ENCODE assay signal across 8 mouse cellular contexts in genomic region chr1:179645980-179646268, GRCm38 (mm10). TPM values are rescaled to one million over a fixed set of nuclear protein-coding genes. Genes with fewer than 3 reads are reported as not detected.
DNase-seq lines count a peak whose midpoint lies in the region; ATAC-seq and TF ChIP-seq lines count a peak whose summit lies in the region.

No protein-coding gene starts in this region.

- WGBS in heart, embryonic 12.5 days: 10% methylated on average over 4 of the region's 4 CpGs
- WGBS in hindbrain, embryonic 11.5 days: 29% methylated on average over 4 of the region's 4 CpGs

- H3K4me1 ChIP-seq in heart, embryonic 12.5 days (replicated peaks): peaks cover 3% of the 10 kb centered on the region; the same call in 1 of the 2 replicates
- peaks cover 0 to 5% of the 10 kb centered on the region in 2 experiments; a peak in 1 of 4 replicates for H3K4me1 ChIP-seq in ES-E14 (ENCODE audit: control insufficient read depth in 2 of 2, insufficient read depth in 2 of 2, low read length in 2 of 2, poor library complexity in 1 of 2)
- no peaks in the 10 kb centered on the region for H3K4me1 ChIP-seq in hindbrain, embryonic 11.5 days (replicated peaks; ENCODE audit: control insufficient read depth, insufficient read depth, low read length)

- no peak overlapping the region for H3K9ac ChIP-seq in heart, embryonic 12.5 days
- H3K9ac ChIP-seq in ES-E14 (ENCODE audit: insufficient read depth, low read depth, low read length, poor library complexity, severe bottlenecking): 0 out of 2 replicates have a peak overlapping the region, but pooled peaks have one; percentile 47
- no peak overlapping the region for H3K9ac ChIP-seq in hindbrain, embryonic 11.5 days (ENCODE audit: low read depth, low read length)

- 0 out of 2 replicates have a peak overlapping the region, but pooled peaks have one; percentile 3 for H3K4me3 ChIP-seq in heart, embryonic 12.5 days
- H3K4me3 ChIP-seq in ES-E14 (ENCODE audit: insufficient read depth in 1 of 2, low read depth in 1 of 2, low read length in 2 of 2, poor library complexity in 1 of 2, severe bottlenecking in 1 of 2): no peak overlapping the region
- no peak overlapping the region for H3K4me3 ChIP-seq in hindbrain, embryonic 11.5 days (ENCODE audit: low read depth, low read length)

- H3K9me3 ChIP-seq in heart, embryonic 12.5 days (replicated peaks): no peaks in the 10 kb centered on the region
- no peaks in the 10 kb centered on the region for H3K9me3 ChIP-seq in ES-E14 (ENCODE audit: control insufficient read depth, insufficient read depth, low read depth, low read length)
- no peaks in the 10 kb centered on the region for H3K9me3 ChIP-seq in hindbrain, embryonic 11.5 days (ENCODE audit: control insufficient read depth, low read length)

- intact Hi-C loops in left cerebral cortex, postnatal 36 days (cut with DNase I): loop anchor here (10.0 kb wide), 2 partner anchors 89 to 199 kb away; no protein-coding TSS in a partner anchor

- in situ Hi-C loops in ES-E14 (cut with MboI; ENCODE audit: low sequenced_read_pairs in 2 of 2, unreplicated experiment in 2 of 2): no loop called here

- no peak for DNase-seq in heart, adult 11 months
- no peak for DNase-seq in ES-E14 (ENCODE audit: low read depth, low spot score)
- DNase-seq in hindbrain, embryonic 11.5 days (ENCODE audit: low spot score): no peak
- no peak for DNase-seq in spleen, postnatal 36 days (ENCODE audit: low spot score in 2 of 2)
- DNase-seq in left cerebral cortex, postnatal 36 days (ENCODE audit: low spot score in 2 of 2): no peak
- no peak for DNase-seq in kidney, adult 9 months

- peak overlapping the region; percentile 50 for H3K4me2 ChIP-seq in heart, embryonic 12.5 days
- H3K4me2 ChIP-seq in hindbrain, embryonic 11.5 days (replicated peaks; ENCODE audit: low read depth, low read length): peak overlapping the region; percentile 5; the same call in 1 of the 2 replicates

- peak; percentile 48; the same call in 1 of the 2 replicates for ATAC-seq in heart, embryonic 12.5 days (ENCODE audit: insufficient number of reproducible peaks, low FRiP score)
- peak; percentile 38; the same call in 1 of the 2 replicates for ATAC-seq in hindbrain, embryonic 11.5 days (ENCODE audit: low FRiP score)
- ATAC-seq in megakaryocyte progenitor cell, adult 5-6 weeks (replicated peaks; ENCODE audit: poor library complexity): peak; percentile 28

- H3K27me3 ChIP-seq in heart, embryonic 12.5 days (replicated peaks): no peaks in the 10 kb centered on the region
- H3K27me3 ChIP-seq in hindbrain, embryonic 11.5 days (ENCODE audit: control insufficient read depth, insufficient read depth, low read length): no peaks in the 10 kb centered on the region

- H3K27ac ChIP-seq in heart, embryonic 12.5 days (ENCODE audit: poor library complexity, severe bottlenecking): no peak overlapping the region
- no peak overlapping the region for H3K27ac ChIP-seq in ES-E14 (ENCODE audit: insufficient read depth, low read depth, low read length, poor library complexity, severe bottlenecking)
- H3K27ac ChIP-seq in hindbrain, embryonic 11.5 days (ENCODE audit: low read depth, low read length): no peak overlapping the region

- H3K36me3 ChIP-seq in heart, embryonic 12.5 days: no peaks in the 10 kb centered on the region
- no peaks in the 10 kb centered on the region for H3K36me3 ChIP-seq in ES-E14 (ENCODE audit: control insufficient read depth, insufficient read depth, low read length, poor library complexity, severe bottlenecking)
- no peaks in the 10 kb centered on the region for H3K36me3 ChIP-seq in hindbrain, embryonic 11.5 days (ENCODE audit: control insufficient read depth, insufficient read depth, low read length)

TF ChIP-seq in ES-E14, 5 proteins besides CTCF, POLR2A, EP300 and RAD21:
- TF ChIP-seq ZNF384 (IDR thresholded peaks at IDR 0.05; ENCODE audit: low read depth, low read length): no peak
- TF ChIP-seq MAFK (IDR thresholded peaks at IDR 0.05; ENCODE audit: insufficient read depth, low read depth, low read length): no peak
- no peak for TF ChIP-seq ZC3H11A (IDR thresholded peaks at IDR 0.05; ENCODE audit: borderline replicate concordance, low read depth, low read length)
- TF ChIP-seq CHD2 (IDR thresholded peaks at IDR 0.05; ENCODE audit: low read depth, low read length): no peak
- no peak for TF ChIP-seq HCFC1 (IDR thresholded peaks at IDR 0.05; ENCODE audit: borderline replicate concordance, insufficient read depth, low read length)

RNA-seq across cellular contexts. Expression of gene Sccpdh, which starts 22.1 kb away (rescaled TPM):
- 86.9 and 91.4 TPM in 2 replicates for polyA plus RNA-seq in heart, embryonic 12.5 days (2016; fragmentation: Nextera tagmentation; extraction: Ambion mirVana)
- total RNA-seq in ES-E14 (2012; rRNA removed): 22.1 and 35.8 TPM in 2 replicates
- 112 and 119 TPM in 2 replicates for polyA plus RNA-seq in hindbrain, embryonic 11.5 days (2014; fragmentation: Nextera tagmentation; extraction: Ambion mirVana)
- total RNA-seq in megakaryocyte progenitor cell, adult 5-6 weeks (2015): 18.6 and 26.6 TPM in 2 replicates
- total RNA-seq in megakaryocyte progenitor cell, adult 5-6 weeks (2017): 42.4 and 43.7 TPM in 2 replicates
- 10 to 100 TPM; 54.5 to 63.2 TPM for total RNA-seq in left cerebral cortex, postnatal 36 days (2021)
